Mouse (Mus musculus) T-cell, adult 66 days (primary cell): ENCODE data around the gene Fbl. TPM values are rescaled to one million over a fixed set of nuclear protein-coding genes. Genes with fewer than 3 reads are reported as not detected.

Source experiments
- total RNA-seq, 2 experiments: library from RNA; stranded (reverse); gene quantifications; 3 replicates in 1 of 2; 4 replicates in 1 of 2; pipeline ENCODE4 v1.2.4; 2023

Fbl gene
- total RNA-seq: 100 to 1,000 TPM; 207 to 223 TPM

DNA sequence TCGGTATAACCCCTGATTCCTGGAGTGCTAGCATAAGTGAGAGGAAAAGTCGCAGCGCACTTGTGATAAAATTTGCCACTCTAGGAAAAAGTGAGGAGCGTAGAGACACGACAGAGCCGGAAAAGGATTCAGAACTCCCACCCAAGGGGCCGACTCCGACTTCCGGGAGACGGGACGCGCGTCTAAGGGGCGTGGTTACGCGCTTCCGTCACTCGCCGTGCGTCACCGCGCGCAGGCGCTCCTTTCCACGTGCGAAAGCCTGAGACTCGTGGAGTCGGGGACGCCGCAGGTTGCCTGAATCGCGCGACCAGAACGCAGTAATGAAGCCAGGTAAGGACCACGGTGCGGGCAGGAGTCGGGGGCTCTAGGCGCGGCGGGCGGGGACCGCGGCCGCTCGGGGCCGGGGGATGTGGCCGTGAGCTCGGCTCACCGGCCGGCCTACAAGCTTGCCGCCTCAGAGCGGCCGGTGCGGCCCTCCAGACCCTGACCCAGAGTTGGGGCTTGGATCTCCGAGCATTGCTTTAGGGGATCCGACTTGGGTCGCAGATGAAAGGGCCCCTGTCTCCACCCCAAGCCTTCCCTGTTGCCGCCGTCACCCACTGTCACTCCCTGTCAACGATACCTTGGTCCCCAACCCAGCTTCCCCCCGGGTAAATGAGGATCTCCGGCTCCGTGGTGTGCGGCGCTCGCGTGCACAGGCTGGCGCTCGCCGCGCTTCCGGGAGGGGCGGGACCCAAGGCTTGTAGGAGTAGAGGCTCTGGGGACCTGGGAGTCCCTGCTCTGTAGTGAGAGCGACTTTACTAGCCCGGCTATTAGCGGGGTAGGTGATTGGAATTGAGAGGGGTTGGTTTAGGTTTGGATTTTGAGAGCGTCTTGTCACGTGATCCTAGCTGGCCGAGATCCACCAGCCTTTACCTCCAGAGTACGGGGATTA is at the start of gene Fbl:
Gene Fbl, plus strand, starts transcription at position 222 of the 934 bp plus-strand sequence.

GRCm38 (mm10) chr7:28129166-28129565 is 40.3 kb upstream of the Fbl start, which contains the start of gene 9530053A07Rik:
9530053A07Rik (plus strand) TSS chr7:28129466.

GRCm38 (mm10) chr7:28179228-28179627 is 9.7 kb downstream of the Fbl start, which contains the start of gene Dyrk1b:
Dyrk1b (plus strand) TSS chr7:28179469.

Other genes with a start within 250 kb of the Fbl start
- gene Zfp974, start 240.2 kb upstream of the Fbl start, total RNA-seq: 10 to 100 TPM; 10.2 to 10.3 TPM
- 10 to 100 TPM; 12.8 to 16.4 TPM for gene Zfp780b, start 190.5 kb upstream of the Fbl start, total RNA-seq
- gene Zfp850, start 155.6 kb upstream of the Fbl start, total RNA-seq: 10 to 100 TPM in 1 of 2 experiments, 1 to 10 TPM in 1; 9.4 to 15.0 TPM
- gene Psmc4, start 119.6 kb upstream of the Fbl start, total RNA-seq: 100 to 1,000 TPM in 1 of 2 experiments, 10 to 100 TPM in 1; 95.2 to 116 TPM
- gene Fcgbp, start 98.5 kb upstream of the Fbl start, total RNA-seq: not detected
- not detected for gene 9530053A07Rik, start 40.2 kb upstream of the Fbl start, total RNA-seq
- gene Dyrk1b, start 9.8 kb downstream of the Fbl start, total RNA-seq: 10 to 100 TPM; 13.8 to 14.1 TPM
- 10 to 100 TPM; 11.0 to 12.4 TPM for gene Eid2, start 98.2 kb downstream of the Fbl start, total RNA-seq
- gene Eid2b, start 108.0 kb downstream of the Fbl start, total RNA-seq: 1 to 10 TPM; 6.2 to 7.4 TPM
- gene Selenov, start 121.5 kb downstream of the Fbl start, total RNA-seq: not detected
- not detected for gene Dll3, start 132.5 kb downstream of the Fbl start, total RNA-seq
- 10 to 100 TPM; 34.1 to 40.1 TPM for gene Timm50, start 142.4 kb downstream of the Fbl start, total RNA-seq
- gene Supt5, start 169.0 kb downstream of the Fbl start, total RNA-seq: 100 to 1,000 TPM; 169 to 174 TPM
- 1,000 to 10,000 TPM; 5,462 to 5,531 TPM for gene Rps16, start 180.9 kb downstream of the Fbl start, total RNA-seq
- gene Plekhg2, start 202.9 kb downstream of the Fbl start, total RNA-seq: 100 to 1,000 TPM; 182 to 187 TPM
- gene Zfp36, start 210.5 kb downstream of the Fbl start, total RNA-seq: 100 to 1,000 TPM; 193 to 206 TPM
- 10 to 100 TPM; 16.1 to 20.7 TPM for gene Med29, start 223.0 kb downstream of the Fbl start, total RNA-seq
- 100 to 1,000 TPM; 144 to 185 TPM for gene Paf1, start 223.2 kb downstream of the Fbl start, total RNA-seq